Mouse (Mus musculus): ENCODE measurements around the gene E330009J07Rik. TPM values are rescaled to one million over a fixed set of nuclear protein-coding genes. Genes with fewer than 3 reads are reported as not detected.

E330009J07Rik gene
- polyA plus RNA-seq, 1 experiment, result 4.7 TPM

GRCm38 (mm10) chr6:40430251-40430650 is 5.7 kb downstream of the E330009J07Rik start:
- 0 out of 2 replicates have a peak, but pooled peaks cover 1% of the 10 kb centered on the region for H3K27me3 ChIP-seq (ENCODE audit: control insufficient read depth, insufficient read depth, low read length)
- peak; percentile 31 to 59 for DNase-seq (ENCODE audit: low read depth in 1 of 2, low spot score in 2 of 2)
- 42% methylated on average over 3 of the region's 3 CpGs for WGBS

GRCm38 (mm10) chr6:40429521-40429931 is 6.4 kb downstream of the E330009J07Rik start:
- Histone ChIP-seq H3K27ac (ENCODE audit: insufficient read depth, low read length) (no peak overlapping the region), H3K4me3 (ENCODE audit: extremely low read depth, insufficient read depth, insufficient read length) (no peak overlapping the region), H3K4me1 (ENCODE audit: control insufficient read depth, insufficient read depth, insufficient read length) (peaks cover 10% of the 10 kb centered on the region), H3K27me3 (ENCODE audit: control insufficient read depth, insufficient read depth, low read length) (no peaks in the 10 kb centered on the region), H3K36me3 (ENCODE audit: control insufficient read depth, insufficient read depth, low read length) (no peaks in the 10 kb centered on the region)
- TF ChIP-seq POLR2A (IDR thresholded peaks at IDR 0.05; ENCODE audit: low read depth, low read length) (no peak), CTCF (IDR thresholded peaks at IDR 0.05; ENCODE audit: extremely low read depth, insufficient read depth, insufficient read length, insufficient replicate concordance) (no peak)
- 89% methylated on average over 4 of the region's 4 CpGs for WGBS
- DNase-seq (ENCODE audit: low read depth in 1 of 2, low spot score in 2 of 2), result no peak

More at GRCm38 (mm10) chr6:40430251-40430650, 5.7 kb downstream of the E330009J07Rik start:
- Histone ChIP-seq H3K4me3 (ENCODE audit: extremely low read depth, insufficient read depth, insufficient read length) (no peak overlapping the region), H3K4me1 (ENCODE audit: control insufficient read depth, insufficient read depth, insufficient read length) (peaks cover 13% of the 10 kb centered on the region), H3K27ac (ENCODE audit: insufficient read depth, low read length) (no peak overlapping the region), H3K36me3 (ENCODE audit: control insufficient read depth, insufficient read depth, low read length) (no peaks in the 10 kb centered on the region)
- TF ChIP-seq CTCF (IDR thresholded peaks at IDR 0.05; ENCODE audit: extremely low read depth, insufficient read depth, insufficient read length, insufficient replicate concordance) (no peak), POLR2A (IDR thresholded peaks at IDR 0.05; ENCODE audit: low read depth, low read length) (no peak)

- Histone ChIP-seq H3K36me3 (ENCODE audit: control insufficient read depth, insufficient read depth, low read length) (no peaks in the 10 kb centered on the region), H3K4me3 (ENCODE audit: extremely low read depth, insufficient read depth, insufficient read length) (no peak overlapping the region), H3K4me1 (ENCODE audit: control insufficient read depth, insufficient read depth, insufficient read length) (peaks cover 8% of the 10 kb centered on the region; the same call in 1 of the 2 replicates), H3K27ac (ENCODE audit: insufficient read depth, low read length) (no peak overlapping the region), H3K27me3 (ENCODE audit: control insufficient read depth, insufficient read depth, low read length) (no peaks in the 10 kb centered on the region)
- TF ChIP-seq CTCF (IDR thresholded peaks at IDR 0.05; ENCODE audit: extremely low read depth, insufficient read depth, insufficient read length, insufficient replicate concordance) (no peak), POLR2A (IDR thresholded peaks at IDR 0.05; ENCODE audit: low read depth, low read length) (no peak)
- DNase-seq (ENCODE audit: low read depth in 1 of 2, low spot score in 2 of 2), result no peak
- 82% methylated on average over 3 of the region's 3 CpGs for WGBS
Observed at GRCm38 (mm10) chr6:40428696-40429095, 7.2 kb downstream of the E330009J07Rik start.

- peaks cover 2% of the 10 kb centered on the region; the same call in 1 of the 2 replicates for H3K4me1 ChIP-seq (ENCODE audit: control insufficient read depth, insufficient read depth, insufficient read length)
- no peaks in the 10 kb centered on the region for H3K27me3 ChIP-seq (ENCODE audit: control insufficient read depth, insufficient read depth, low read length)
- no peak overlapping the region for H3K4me3 ChIP-seq (ENCODE audit: extremely low read depth, insufficient read depth, insufficient read length)
- WGBS, result 91% methylated on average over 7 of the region's 7 CpGs
- H3K36me3 ChIP-seq (ENCODE audit: control insufficient read depth, insufficient read depth, low read length), result peaks cover 2% of the 10 kb centered on the region; the same call in 1 of the 2 replicates
- no peak for DNase-seq (ENCODE audit: low read depth in 1 of 2, low spot score in 2 of 2)
- no peak overlapping the region for H3K27ac ChIP-seq (ENCODE audit: insufficient read depth, low read length)
- TF ChIP-seq CTCF (IDR thresholded peaks at IDR 0.05; ENCODE audit: extremely low read depth, insufficient read depth, insufficient read length, insufficient replicate concordance), result no peak
- no peak for TF ChIP-seq POLR2A (IDR thresholded peaks at IDR 0.05; ENCODE audit: low read depth, low read length)
Observed at GRCm38 (mm10) chr6:40427441-40427840, 8.5 kb downstream of the E330009J07Rik start.

- no peak overlapping the region for H3K4me3 ChIP-seq (ENCODE audit: extremely low read depth, insufficient read depth, insufficient read length)
- peaks cover 3% of the 10 kb centered on the region; the same call in 1 of the 2 replicates for H3K36me3 ChIP-seq (ENCODE audit: control insufficient read depth, insufficient read depth, low read length)
- H3K27me3 ChIP-seq (ENCODE audit: control insufficient read depth, insufficient read depth, low read length), result no peaks in the 10 kb centered on the region
- DNase-seq (ENCODE audit: low read depth in 1 of 2, low spot score in 2 of 2), result peak; percentile 42 to 59
- H3K4me1 ChIP-seq (ENCODE audit: control insufficient read depth, insufficient read depth, insufficient read length), result no peaks in the 10 kb centered on the region
- no peak overlapping the region for H3K27ac ChIP-seq (ENCODE audit: insufficient read depth, low read length)
- 56% methylated on average over 1 of the region's 1 CpGs for WGBS
- TF ChIP-seq POLR2A (IDR thresholded peaks at IDR 0.05; ENCODE audit: low read depth, low read length), result no peak
- TF ChIP-seq CTCF (IDR thresholded peaks at IDR 0.05; ENCODE audit: extremely low read depth, insufficient read depth, insufficient read length, insufficient replicate concordance), result peak; percentile 50; the same call in 1 of the 2 replicates
Observed at GRCm38 (mm10) chr6:40423774-40424173, 12.2 kb downstream of the E330009J07Rik start.

- WGBS, result 85% methylated on average over 1 of the region's 1 CpGs
- H3K27ac ChIP-seq (ENCODE audit: insufficient read depth, low read length), result no peak overlapping the region
- TF ChIP-seq CTCF (IDR thresholded peaks at IDR 0.05; ENCODE audit: extremely low read depth, insufficient read depth, insufficient read length, insufficient replicate concordance) (no peak), POLR2A (IDR thresholded peaks at IDR 0.05; ENCODE audit: low read depth, low read length) (no peak)
- H3K4me1 ChIP-seq (ENCODE audit: control insufficient read depth, insufficient read depth, insufficient read length), result no peaks in the 10 kb centered on the region
- H3K27me3 ChIP-seq (ENCODE audit: control insufficient read depth, insufficient read depth, low read length), result no peaks in the 10 kb centered on the region
- DNase-seq (ENCODE audit: low read depth in 1 of 2, low spot score in 2 of 2), result no peak
- peaks cover 5% of the 10 kb centered on the region for H3K36me3 ChIP-seq (ENCODE audit: control insufficient read depth, insufficient read depth, low read length)
- no peak overlapping the region for H3K4me3 ChIP-seq (ENCODE audit: extremely low read depth, insufficient read depth, insufficient read length)
Observed at GRCm38 (mm10) chr6:40423013-40423412, 12.9 kb downstream of the E330009J07Rik start.

GRCm38 (mm10) chr6:40421099-40421498 is 14.8 kb downstream of the E330009J07Rik start:
- Histone ChIP-seq H3K27ac (ENCODE audit: insufficient read depth, low read length) (no peak overlapping the region), H3K4me3 (ENCODE audit: extremely low read depth, insufficient read depth, insufficient read length) (no peak overlapping the region), H3K36me3 (ENCODE audit: control insufficient read depth, insufficient read depth, low read length) (peaks cover 5% of the 10 kb centered on the region), H3K27me3 (ENCODE audit: control insufficient read depth, insufficient read depth, low read length) (no peaks in the 10 kb centered on the region), H3K4me1 (ENCODE audit: control insufficient read depth, insufficient read depth, insufficient read length) (no peaks in the 10 kb centered on the region)
- WGBS, result 94% methylated on average over 6 of the region's 6 CpGs
- TF ChIP-seq POLR2A (IDR thresholded peaks at IDR 0.05; ENCODE audit: low read depth, low read length) (no peak), CTCF (IDR thresholded peaks at IDR 0.05; ENCODE audit: extremely low read depth, insufficient read depth, insufficient read length, insufficient replicate concordance) (no peak)
- no peak for DNase-seq (ENCODE audit: low read depth in 1 of 2, low spot score in 2 of 2)
